Mouse (Mus musculus): ENCODE data around the gene Olfr1162.
"Not testable (repeated sequence)": the region's sequence is repeated elsewhere in the genome, so short reads cannot be mapped to it uniquely, and the experiment has no call there.

Olfr1162 gene

GRCm38 (mm10) chr2:88051029-88051428 is at the start of gene Olfr1162:
Gene Olfr1162, minus strand, starts transcription at chr2:88051129.
- no peak for DNase-seq (ENCODE audit: low spot score)

- DNase-seq (ENCODE audit: low spot score) = no peak
These were observed 42.9 kb upstream of the Olfr1162 start, which contains the start of gene Olfr1164 for GRCm38 (mm10) chr2:88093866-88094265. Gene Olfr1164, minus strand, starts transcription at chr2:88093966.

GRCm38 (mm10) chr2:88071730-88072129 is 20.8 kb upstream of the Olfr1162 start, which contains the start of gene Olfr1163:
Gene Olfr1163, minus strand, starts transcription at chr2:88071830.
- no peak for DNase-seq (ENCODE audit: low spot score)

- DNase-seq (ENCODE audit: low spot score) = no peak
These were observed 12.7 kb upstream of the Olfr1162 start for GRCm38 (mm10) chr2:88063587-88063986.

- DNase-seq (ENCODE audit: low spot score) = no peak
These were observed 13.3 kb downstream of the Olfr1162 start, which contains the start of gene Olfr73 for GRCm38 (mm10) chr2:88037599-88037998. Gene Olfr73, minus strand, starts transcription at chr2:88037699.

- DNase-seq (ENCODE audit: low spot score) = not testable (repeated sequence)
These were observed 28.5 kb downstream of the Olfr1162 start, which contains the start of gene Olfr1161 for GRCm38 (mm10) chr2:88022474-88022873. Gene Olfr1161, plus strand, starts transcription at chr2:88022774.

GRCm38 (mm10) chr2:88007515-88008318 is 43.2 kb downstream of the Olfr1162 start, which contains the start of gene Olfr1160:
Gene Olfr1160, minus strand, starts transcription at chr2:88008268.
- DNase-seq (ENCODE audit: low spot score) = no peak

All from layer of hippocampus, adult 9-10 months (tissue).